Mouse (Mus musculus) E14TG2a.4 (cell line): ENCODE results near the gene Cln3.

Source experiments
- H3K27me3 ChIP-seq: 2 replicates; pipeline ENCODE4 v1.6.1; 2014; ENCODE audit warnings: low read length, control low read depth; ENCODE audit not compliant: insufficient read depth
- H3K36me3 ChIP-seq: 2 replicates; pipeline ENCODE4 v1.6.1; 2014; ENCODE audit warnings: low read length, control low read depth; ENCODE audit not compliant: insufficient read depth
- H3K4me1 ChIP-seq: replicated peaks from 2 replicates; pipeline ENCODE4 v1.6.1; 2014; ENCODE audit warnings: low read depth, low read length, control low read depth
- H3K4me3 ChIP-seq: replicated peaks from 2 replicates; pipeline ENCODE4 v1.5.1; 2014; ENCODE audit warnings: mild to moderate bottlenecking, low read length
- H3K9me3 ChIP-seq: 2 replicates; pipeline ENCODE4 v1.6.1; 2014; ENCODE audit warnings: low read length, control low read depth
- CTCF ChIP-seq: conservative IDR thresholded peaks from 2 replicates; pipeline ENCODE4 v1.5.1; 2014; ENCODE audit warnings: low read length
- NANOG ChIP-seq: IDR thresholded peaks from 2 replicates; pipeline ENCODE4 v1.6.1; 2014; ENCODE audit warnings: borderline replicate concordance, low read length, mixed read lengths
- POU5F1 ChIP-seq: IDR thresholded peaks from 2 replicates; pipeline ENCODE4 v1.6.1; 2014; ENCODE audit warnings: low read length, borderline replicate concordance

Cln3 gene

DNA sequence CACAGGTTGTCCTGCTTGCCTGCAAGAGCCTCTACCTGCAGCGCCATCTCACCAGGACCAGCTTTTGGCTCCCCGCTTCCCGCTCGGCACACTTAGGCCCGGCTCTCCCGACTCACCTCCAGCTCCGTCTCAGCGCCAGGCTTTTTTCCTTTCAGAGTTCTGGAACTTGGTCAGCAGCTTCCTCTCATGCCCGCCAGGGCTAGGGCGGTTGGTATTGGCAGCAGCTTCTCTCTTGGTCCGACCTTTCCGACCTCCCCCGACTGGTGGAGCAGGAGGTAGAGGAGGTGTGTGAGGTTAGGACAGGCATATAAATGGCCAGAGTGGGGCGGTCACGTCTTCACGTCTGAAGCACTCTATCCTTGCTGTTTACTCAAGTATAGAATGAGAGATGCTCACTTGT, 39.2 kb upstream of the Cln3 start:
- Histone ChIP-seq H3K4me1 (peaks cover 46% of the 10 kb centered on the region), H3K36me3 (peaks cover 7% of the 10 kb centered on the region; the same call in 1 of the 2 replicates), H3K27me3 (no peaks in the 10 kb centered on the region), H3K4me3 (peak overlapping the region; percentile 78), H3K9me3 (no peaks in the 10 kb centered on the region)
- TF ChIP-seq NANOG (no peak), POU5F1 (no peak), CTCF (no peak)

DNA sequence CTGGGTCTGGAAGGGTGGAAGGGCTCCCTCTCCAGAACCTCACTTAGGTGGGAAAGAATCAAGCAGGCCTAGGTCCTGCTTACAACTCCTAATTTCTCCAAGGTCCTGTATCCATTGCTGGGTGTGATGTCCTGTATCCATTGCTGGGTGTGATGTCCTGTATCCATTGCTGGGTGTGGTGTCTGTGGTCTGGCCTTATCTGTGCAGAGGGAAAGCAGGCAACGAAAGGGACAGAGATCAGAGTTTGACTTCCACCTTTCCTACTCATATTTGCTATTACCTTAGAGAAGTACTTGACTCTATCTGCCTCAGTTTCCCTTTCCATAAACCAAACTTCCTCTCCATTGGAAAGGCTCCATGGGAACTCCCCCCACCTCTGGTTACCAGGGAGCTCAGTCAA, 37.8 kb upstream of the Cln3 start:
- no peak for TF ChIP-seq NANOG
- Histone ChIP-seq H3K27me3 (no peaks in the 10 kb centered on the region), H3K9me3 (no peaks in the 10 kb centered on the region), H3K36me3 (peaks cover 7% of the 10 kb centered on the region; the same call in 1 of the 2 replicates), H3K4me3 (no peak overlapping the region), H3K4me1 (peaks cover 40% of the 10 kb centered on the region)

DNA sequence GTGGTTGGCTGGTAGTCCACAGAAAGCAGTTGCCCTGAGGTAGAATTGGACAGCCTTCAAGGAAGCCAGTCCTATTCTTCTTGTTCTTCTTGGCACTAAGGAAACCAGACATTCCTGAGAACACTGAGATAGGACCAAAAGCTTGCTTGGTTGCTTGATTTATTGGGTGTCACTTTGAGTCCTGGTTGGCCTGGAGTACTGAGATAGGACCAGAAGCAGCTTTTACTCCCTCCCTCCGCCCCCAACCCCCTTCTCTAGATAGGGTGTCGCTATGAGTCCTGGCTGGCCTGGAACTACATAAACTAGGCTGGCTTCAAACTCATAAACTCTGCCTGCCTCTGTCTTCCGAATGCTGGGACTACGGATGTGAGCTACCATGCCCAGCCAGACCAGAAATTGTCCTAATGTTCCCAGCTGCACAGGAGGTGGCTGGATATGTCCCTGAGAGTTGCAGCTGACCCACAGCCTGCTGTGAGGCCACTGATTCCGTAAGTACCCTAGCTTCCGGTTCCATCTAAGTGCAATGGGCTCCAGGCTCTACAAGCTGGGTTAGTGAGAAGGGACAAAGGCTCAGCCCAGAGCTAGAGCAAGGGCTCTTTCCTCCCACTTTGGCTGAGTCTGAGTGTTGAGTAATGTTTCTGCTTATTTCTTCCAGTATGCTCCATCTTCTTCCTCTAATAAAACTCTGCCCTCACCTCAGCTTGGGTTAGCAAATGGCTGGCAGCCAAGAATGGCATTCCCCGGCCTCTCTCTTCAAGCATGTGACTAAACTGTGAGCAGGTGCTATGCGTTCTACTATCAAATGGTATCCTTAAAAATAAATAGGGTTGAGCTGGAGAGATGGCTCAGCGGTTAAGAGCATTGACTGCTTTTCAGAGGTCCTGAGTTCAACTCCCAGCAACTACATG, 36.1 kb upstream of the Cln3 start:
- Histone ChIP-seq H3K4me1 (peaks cover 37% of the 10 kb centered on the region), H3K4me3 (no peak overlapping the region), H3K27me3 (no peaks in the 10 kb centered on the region), H3K9me3 (no peaks in the 10 kb centered on the region), H3K36me3 (peaks cover 7% of the 10 kb centered on the region; the same call in 1 of the 2 replicates)
- no peak for TF ChIP-seq NANOG
- TF ChIP-seq POU5F1, result no peak
- TF ChIP-seq CTCF, result no peak

DNA sequence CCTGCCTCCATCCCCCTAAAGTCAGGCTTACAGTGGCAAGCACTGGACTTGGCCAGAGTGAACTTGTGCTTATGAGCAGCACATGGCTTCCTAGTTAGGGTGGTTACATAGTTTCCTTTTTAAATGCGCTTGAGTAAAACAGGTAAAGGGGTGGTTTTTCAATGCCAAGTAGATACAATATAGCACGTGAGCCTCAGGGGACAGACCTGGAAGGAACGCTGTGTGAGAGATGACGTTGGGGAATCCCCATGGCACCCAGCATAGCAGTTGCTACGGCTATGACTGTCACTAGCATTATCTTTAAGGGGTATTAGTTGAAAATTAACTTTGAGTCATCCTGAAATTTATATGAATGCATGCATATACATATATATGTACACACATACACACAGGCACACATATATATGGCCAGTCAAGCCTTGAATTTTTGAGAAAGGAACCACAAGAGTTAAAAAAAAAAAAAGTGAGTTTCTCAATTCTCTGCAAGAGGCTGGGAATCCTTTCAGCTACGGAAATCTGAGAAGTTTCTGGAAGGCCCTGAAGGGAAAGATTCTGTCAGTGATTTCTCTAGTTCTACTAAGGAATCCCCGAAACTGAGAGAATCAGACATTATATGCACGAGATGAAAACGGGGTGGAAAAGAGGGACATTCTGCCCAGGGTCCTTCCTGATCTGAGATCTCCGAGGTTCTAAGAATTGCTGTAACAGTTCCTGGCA, 34.1 kb upstream of the Cln3 start:
- Histone ChIP-seq H3K36me3 (peaks cover 7% of the 10 kb centered on the region; the same call in 1 of the 2 replicates), H3K9me3 (no peaks in the 10 kb centered on the region), H3K27me3 (no peaks in the 10 kb centered on the region), H3K4me1 (peaks cover 20% of the 10 kb centered on the region), H3K4me3 (no peak overlapping the region)
- TF ChIP-seq POU5F1 (no peak), NANOG (no peak), CTCF (no peak)

DNA sequence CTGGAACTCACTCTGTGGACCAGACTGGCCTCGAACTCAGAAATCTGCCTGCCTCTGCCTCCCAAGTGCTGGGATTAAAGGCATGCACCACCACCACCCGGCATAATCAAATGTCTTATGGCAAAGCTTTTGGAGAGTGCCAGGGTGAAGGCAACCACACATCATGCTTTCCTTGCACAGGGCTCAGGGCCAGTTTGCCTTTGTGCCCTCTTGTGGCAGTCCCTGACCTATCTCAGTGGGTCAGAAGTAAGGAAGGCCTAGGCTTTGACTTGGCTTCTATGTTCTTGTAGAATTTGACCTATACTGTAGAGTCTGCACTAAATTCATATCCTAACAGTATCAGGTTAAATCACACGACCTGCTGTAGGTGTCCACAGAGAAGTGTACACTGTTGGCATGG, 31.1 kb upstream of the Cln3 start:
- Histone ChIP-seq H3K27me3 (no peaks in the 10 kb centered on the region), H3K36me3 (no peaks in the 10 kb centered on the region; the same call in 1 of the 2 replicates), H3K9me3 (peaks cover 5% of the 10 kb centered on the region), H3K4me1 (peaks cover 10% of the 10 kb centered on the region; the same call in 1 of the 2 replicates), H3K4me3 (no peak overlapping the region)
- TF ChIP-seq CTCF (no peak), POU5F1 (no peak), NANOG (no peak)

DNA sequence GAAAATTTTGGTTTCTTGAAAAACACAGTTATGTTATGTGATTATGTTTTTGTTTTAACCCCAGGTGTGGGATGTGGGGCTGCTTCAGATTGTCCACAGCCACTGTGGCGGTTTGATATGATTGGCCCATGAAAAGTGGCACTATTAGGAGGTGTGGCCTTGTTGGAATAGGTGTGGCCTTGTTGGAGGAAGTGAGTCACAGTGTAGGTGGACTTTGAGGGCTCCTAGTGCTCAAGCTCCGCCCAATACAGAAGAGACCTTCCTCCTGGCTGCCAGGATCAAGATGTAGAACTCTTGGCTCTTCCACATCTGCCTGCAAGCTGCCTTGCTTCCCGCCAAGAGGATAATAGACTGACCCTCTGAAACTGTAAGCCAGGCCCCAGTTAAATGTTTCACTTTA, 27.1 kb upstream of the Cln3 start:
- Histone ChIP-seq H3K27me3 (no peaks in the 10 kb centered on the region), H3K4me3 (no peak overlapping the region), H3K9me3 (peaks cover 5% of the 10 kb centered on the region), H3K36me3 (no peaks in the 10 kb centered on the region), H3K4me1 (peaks cover 10% of the 10 kb centered on the region; the same call in 1 of the 2 replicates)
- TF ChIP-seq CTCF, result no peak
- TF ChIP-seq POU5F1, result no peak
- TF ChIP-seq NANOG, result no peak

DNA sequence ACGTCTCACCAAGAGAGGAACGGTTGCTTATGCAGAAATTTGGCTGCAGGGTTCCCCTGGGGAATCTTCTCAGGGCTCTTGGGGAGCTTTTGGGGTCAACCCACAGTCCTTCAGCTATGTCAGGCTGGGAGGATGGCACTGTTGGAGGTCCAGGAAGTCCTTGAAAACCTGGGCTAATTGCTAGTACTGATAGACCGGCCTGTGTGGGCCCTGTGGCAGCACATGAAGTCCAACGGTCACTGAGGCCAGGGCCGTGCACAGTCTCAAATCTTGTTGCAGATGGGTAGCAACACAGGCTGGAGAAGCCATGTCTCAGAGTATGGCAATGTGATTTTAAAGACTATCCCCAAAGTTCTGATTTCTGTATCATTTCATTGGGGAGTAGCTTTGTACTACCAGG, 22.2 kb upstream of the Cln3 start:
- no peaks in the 10 kb centered on the region for H3K36me3 ChIP-seq
- 0 out of 2 replicates have a peak, but pooled peaks cover 3% of the 10 kb centered on the region for H3K4me1 ChIP-seq
- H3K4me3 ChIP-seq, result no peak overlapping the region
- no peaks in the 10 kb centered on the region for H3K27me3 ChIP-seq
- H3K9me3 ChIP-seq, result no peaks in the 10 kb centered on the region
- TF ChIP-seq NANOG (no peak), CTCF (no peak), POU5F1 (no peak)

DNA sequence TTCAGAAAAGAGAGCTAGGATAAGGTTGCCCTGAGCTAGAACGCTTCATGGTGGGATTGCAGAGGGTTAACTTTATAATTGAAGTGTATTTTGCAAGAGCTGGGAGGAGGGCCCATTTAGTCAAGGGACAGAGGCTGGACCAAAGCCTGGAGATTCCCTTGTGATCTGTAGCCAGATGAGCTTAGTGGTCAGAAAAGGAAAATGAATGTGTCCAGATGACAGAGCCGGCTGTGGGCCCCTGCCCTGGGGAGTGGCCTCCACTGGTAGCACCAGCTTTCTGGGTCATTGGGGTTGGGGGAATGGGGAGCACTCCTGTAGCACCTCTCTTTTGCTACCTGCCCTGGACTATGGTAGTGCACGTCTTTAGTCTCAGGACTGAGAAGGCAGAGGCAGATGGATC, 21.4 kb upstream of the Cln3 start:
- TF ChIP-seq POU5F1, result no peak
- TF ChIP-seq CTCF, result no peak
- no peak for TF ChIP-seq NANOG
- H3K4me3 ChIP-seq, result no peak overlapping the region

More for the DNA sequence above, 21.4 kb upstream of the Cln3 start:
- no peaks in the 10 kb centered on the region for H3K9me3 ChIP-seq
- H3K36me3 ChIP-seq, result no peaks in the 10 kb centered on the region
- H3K4me1 ChIP-seq, result peaks cover 5% of the 10 kb centered on the region; the same call in 1 of the 2 replicates
- H3K27me3 ChIP-seq, result no peaks in the 10 kb centered on the region
